Mouse (Mus musculus): Measurements from ENCODE around the gene Atg9a. TPM values are rescaled to one million over a fixed set of nuclear protein-coding genes. Genes with fewer than 3 reads are reported as not detected.

Atg9a gene
- polyA plus RNA-seq, 1 experiment, result 101 TPM

Other genes starting within 250 kb of the Atg9a start
- gene Ihh, start 240.5 kb downstream of the Atg9a start, polyA plus RNA-seq (2012; rRNA removed), result 0.24 and 0.32 TPM in 2 replicates
- 1.8 and 2.4 TPM in 2 replicates for gene Nhej1, start 67.0 kb downstream of the Atg9a start, polyA plus RNA-seq (2012; rRNA removed)
- gene Slc23a3, start 58.3 kb downstream of the Atg9a start, polyA plus RNA-seq (2012; rRNA removed), result 0.12 and 0.23 TPM in 2 replicates
- gene Cnppd1, start 49.5 kb downstream of the Atg9a start, polyA plus RNA-seq (2012; rRNA removed), result 31.9 and 35.3 TPM in 2 replicates
- 189 and 211 TPM in 2 replicates for gene Retreg2, start 49.4 kb downstream of the Atg9a start, polyA plus RNA-seq (2012; rRNA removed)
- 55.1 and 56.5 TPM in 2 replicates for gene Zfand2b, start 23.6 kb downstream of the Atg9a start, polyA plus RNA-seq (2012; rRNA removed)
- 24.7 and 29.2 TPM in 2 replicates for gene Abcb6, start 11.8 kb downstream of the Atg9a start, polyA plus RNA-seq (2012; rRNA removed)
- 41.4 and 49.9 TPM in 2 replicates for gene Ankzf1, start within 50 bp of the Atg9a start, polyA plus RNA-seq (2012; rRNA removed)
- 20.1 and 25.5 TPM in 2 replicates for gene Glb1l, start 18.6 kb upstream of the Atg9a start, polyA plus RNA-seq (2012; rRNA removed)
- 205 and 218 TPM in 2 replicates for gene Stk16, start 18.6 kb upstream of the Atg9a start, polyA plus RNA-seq (2012; rRNA removed)
- gene Tuba4a, start 27.7 kb upstream of the Atg9a start, polyA plus RNA-seq (2012; rRNA removed), result 358 and 465 TPM in 2 replicates
- gene A630095N17Rik, start 39.9 kb upstream of the Atg9a start, polyA plus RNA-seq (2012; rRNA removed), result not detected in 2 replicates
- gene Dnajb2, start 44.2 kb upstream of the Atg9a start, polyA plus RNA-seq (2012; rRNA removed), result 78.7 and 90.5 TPM in 2 replicates
- gene Ptprn, start 72.3 kb upstream of the Atg9a start, polyA plus RNA-seq (2012; rRNA removed), result 384 and 412 TPM in 2 replicates
- 118 and 120 TPM in 2 replicates for gene Resp18, start 86.2 kb upstream of the Atg9a start, polyA plus RNA-seq (2012; rRNA removed)
- 81.1 and 81.9 TPM in 2 replicates for gene Dnpep, start 125.8 kb upstream of the Atg9a start, polyA plus RNA-seq (2012; rRNA removed)
- gene Des, start 168.1 kb upstream of the Atg9a start, polyA plus RNA-seq (2012; rRNA removed), result 2.5 and 3.5 TPM in 2 replicates
- 134 and 135 TPM in 2 replicates for gene Speg, start 183.1 kb upstream of the Atg9a start, polyA plus RNA-seq (2012; rRNA removed)
- 101 and 111 TPM in 2 replicates for gene Gmppa, start 243.7 kb upstream of the Atg9a start, polyA plus RNA-seq (2012; rRNA removed)